Mouse (Mus musculus) forebrain, postnatal 0 days (tissue): Measurements from ENCODE around the gene Gm10134. TPM values are rescaled to one million over a fixed set of nuclear protein-coding genes. Genes with fewer than 3 reads are reported as not detected.

Experiments used
- ATAC-seq: fragments of 200-750 bp; cut with Nextera tagmentation; 2 replicates; pipeline ENCODE4 v1.8.0; 2017; ENCODE audit warnings: mild to moderate bottlenecking, moderate library complexity
- DNase-seq: peaks from one replicate; pipeline ENCODE4 v3.0.0-alpha.2; 2015
- H3K27ac ChIP-seq: fragments of 300-500 bp; sonication (generic); 2 replicates; pipeline ENCODE4 v1.5.1; 2014; ENCODE audit warnings: low read depth, mild to moderate bottlenecking, antibody characterized with exemption, low read length, moderate library complexity, mixed read lengths
- H3K27me3 ChIP-seq: fragments of 300-500 bp; sonication (generic); 2 replicates; pipeline ENCODE4 v1.6.1; 2014; ENCODE audit warnings: mild to moderate bottlenecking, low read length, mixed read lengths; ENCODE audit not compliant: insufficient read depth
- H3K36me3 ChIP-seq: fragments of 300-500 bp; sonication (generic); 2 replicates; pipeline ENCODE4 v1.6.1; 2014; ENCODE audit warnings: mild to moderate bottlenecking, moderate library complexity; ENCODE audit not compliant: insufficient read depth
- H3K4me1 ChIP-seq: fragments of 300-500 bp; sonication (generic); 2 replicates; pipeline ENCODE4 v1.6.1; 2014; ENCODE audit warnings: antibody characterized with exemption; ENCODE audit not compliant: insufficient read depth
- H3K4me2 ChIP-seq: fragments of 300-500 bp; sonication (generic); 2 replicates; pipeline ENCODE4 v1.6.1; 2014; ENCODE audit warnings: low read depth, mild to moderate bottlenecking, moderate library complexity
- H3K4me3 ChIP-seq: fragments of 300-500 bp; sonication (generic); 2 replicates; pipeline ENCODE4 v1.5.1; 2014; ENCODE audit warnings: low read depth, low read length, mixed read lengths
- H3K9ac ChIP-seq: fragments of 300-500 bp; sonication (generic); 2 replicates; pipeline ENCODE4 v1.6.1; 2014; ENCODE audit warnings: mild to moderate bottlenecking
- H3K9me3 ChIP-seq: fragments of 300-500 bp; sonication (generic); 2 replicates; pipeline ENCODE4 v1.6.1; 2016; ENCODE audit warnings: low read length
- CTCF ChIP-seq: sonication (generic); IDR thresholded peaks from 2 replicates; pipeline ENCODE4 v1.5.1; 2016; ENCODE audit warnings: antibody characterized with exemption, control low read depth, low read depth
- WGBS: fragments of 180-500 bp; shearing (Covaris S2); extraction: QIAGEN DNeasy Blood & Tissue Kit; methylation state at CpG from one replicate; pipeline ENCODE4 v1.1.7; 2014; 5-methylcytosine and 5-hydroxymethylcytosine counted together
- polyA plus RNA-seq: library from polyadenylated mRNA; unstranded; fragments of >200 nt; fragmentation: Nextera tagmentation; extraction: Ambion mirVana; gene quantifications from 2 replicates; pipeline ENCODE4 v1.2.1, GENCODE M21; 2015
- total RNA-seq: library from RNA; depleted of rRNA; stranded (reverse); fragments of >200 nt; gene quantifications from 2 replicates; pipeline ENCODE4 v1.2.3, GENCODE M21; 2014; rRNA removed

Gm10134 gene
- total RNA-seq (not detected in 2 replicates), polyA plus RNA-seq (1.8 and 2.3 TPM in 2 replicates)

GRCm38 (mm10) chr2:28505795-28506194 lies at the start of gene Gm10134:
Gene Gm10134 (plus strand): TSS chr2:28506095.
- Histone ChIP-seq H3K9ac (no peak within 1 kb of the TSS), H3K4me3 (no peak within 1 kb of the TSS), H3K4me1 (no peaks in the 10 kb centered on the region), H3K27ac (no peak within 1 kb of the TSS), H3K9me3 (no peaks in the 10 kb centered on the region), H3K36me3 (no peaks in the 10 kb centered on the region), H3K27me3 (no peaks in the 10 kb centered on the region; the same call in 1 of the 2 replicates), H3K4me2 (no peak within 1 kb of the TSS)
- ATAC-seq (no peak), DNase-seq (no peak)
- 81% methylated on average over 3 of the region's 3 CpGs for WGBS
- TF ChIP-seq CTCF = no peak

- peaks cover 14% of the 10 kb centered on the region for H3K36me3 ChIP-seq
- H3K9ac ChIP-seq = no peak overlapping the region
- H3K4me2 ChIP-seq = no peak overlapping the region
- no peak overlapping the region for H3K4me3 ChIP-seq
- ATAC-seq (no peak), DNase-seq (peak; percentile 30)
- H3K27me3 ChIP-seq = no peaks in the 10 kb centered on the region
- no peaks in the 10 kb centered on the region for H3K4me1 ChIP-seq
- no peak for TF ChIP-seq CTCF
- WGBS = 31% methylated on average over 1 of the region's 1 CpGs
- no peaks in the 10 kb centered on the region for H3K9me3 ChIP-seq
- H3K27ac ChIP-seq = no peak overlapping the region
Observed at GRCm38 (mm10) chr2:28456616-28457015, 49.3 kb upstream of the Gm10134 start.

- Histone ChIP-seq H3K4me1 (peaks cover 5% of the 10 kb centered on the region; the same call in 1 of the 2 replicates), H3K4me2 (no peak overlapping the region), H3K9ac (no peak overlapping the region), H3K4me3 (no peak overlapping the region), H3K27me3 (no peaks in the 10 kb centered on the region), H3K36me3 (no peaks in the 10 kb centered on the region), H3K9me3 (no peaks in the 10 kb centered on the region), H3K27ac (no peak overlapping the region)
- peak; percentile 68 for TF ChIP-seq CTCF
- peak; percentile 46 for DNase-seq
- ATAC-seq = no peak
- WGBS = 50% methylated on average over 3 of the region's 3 CpGs
Observed at GRCm38 (mm10) chr2:28463919-28464318, 42.0 kb upstream of the Gm10134 start.

GRCm38 (mm10) chr2:28464919-28465318 lies 41.0 kb upstream of the Gm10134 start:
- TF ChIP-seq CTCF = no peak
- Histone ChIP-seq H3K4me3 (no peak overlapping the region), H3K9ac (no peak overlapping the region), H3K27me3 (no peaks in the 10 kb centered on the region), H3K36me3 (peaks cover 9% of the 10 kb centered on the region), H3K4me1 (peaks cover 5% of the 10 kb centered on the region; the same call in 1 of the 2 replicates), H3K9me3 (no peaks in the 10 kb centered on the region), H3K27ac (no peak overlapping the region), H3K4me2 (no peak overlapping the region)
- DNase-seq = no peak
- 83% methylated on average over 9 of the region's 9 CpGs for WGBS
- ATAC-seq = no peak

- DNase-seq = peak; percentile 70
- peak within 1 kb of the TSS; percentile 39 for H3K9ac ChIP-seq
- peak within 1 kb of the TSS; percentile 51 for H3K4me2 ChIP-seq
- H3K36me3 ChIP-seq = peaks cover 19% of the 10 kb centered on the region
- no peaks in the 10 kb centered on the region for H3K9me3 ChIP-seq
- TF ChIP-seq CTCF = no peak
- peak; percentile 78 for ATAC-seq
- H3K27ac ChIP-seq = peak within 1 kb of the TSS; percentile 35; the same call in 1 of the 2 replicates
- 4% methylated on average over 25 of the region's 25 CpGs for WGBS
- H3K4me3 ChIP-seq = peak within 1 kb of the TSS; percentile 20
- no peaks in the 10 kb centered on the region for H3K27me3 ChIP-seq
- H3K4me1 ChIP-seq = peaks cover 5% of the 10 kb centered on the region; the same call in 1 of the 2 replicates
Observed at GRCm38 (mm10) chr2:28465836-28466518, 39.9 kb upstream of the Gm10134 start, which contains the start of gene 1700007K13Rik. Gene 1700007K13Rik (minus strand): TSS chr2:28466332.

DNA sequence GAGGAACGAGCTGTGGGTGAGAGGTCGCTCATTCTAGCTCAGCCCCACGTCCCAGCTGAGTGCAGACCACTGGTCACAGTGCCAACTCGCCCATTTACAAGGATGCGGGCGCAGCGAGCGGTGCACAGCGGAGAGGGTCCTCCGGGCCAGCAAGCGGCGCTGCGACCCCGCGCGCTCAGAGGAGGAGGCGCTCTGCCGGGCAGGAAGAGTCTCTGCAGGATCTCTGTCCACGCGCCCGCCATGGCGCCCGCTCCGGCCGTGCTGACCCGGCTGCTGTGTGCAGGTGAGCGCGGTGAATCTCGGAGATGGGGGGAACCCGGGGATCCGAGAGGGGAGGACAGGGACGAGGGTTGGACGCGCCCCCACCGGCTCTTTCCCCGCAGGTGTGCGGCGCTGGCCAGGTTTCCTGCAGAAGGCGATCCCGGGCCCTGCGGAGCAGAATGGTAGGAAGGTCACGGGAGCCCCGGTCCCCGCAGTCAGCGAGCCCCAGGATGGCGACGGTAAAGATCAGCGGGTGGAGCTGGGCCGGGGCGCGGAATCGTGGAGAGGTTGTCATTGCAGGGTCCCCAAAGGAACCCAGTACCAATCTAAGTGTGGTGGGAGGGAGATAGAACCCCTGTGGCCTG lies 37.9 kb upstream of the Gm10134 start, which contains the start of gene Mrps2:
Mrps2 (plus strand) TSS at position 207 of the 626 bp plus-strand sequence.
- peak; percentile 95 for TF ChIP-seq CTCF
- Histone ChIP-seq H3K36me3 (peaks cover 25% of the 10 kb centered on the region), H3K9ac (peak within 1 kb of the TSS; percentile 92), H3K4me3 (peak within 1 kb of the TSS; percentile 88), H3K27ac (0 out of 2 replicates have a peak within 1 kb of the TSS, but pooled peaks have one; percentile 40), H3K4me2 (peak within 1 kb of the TSS; percentile 78), H3K27me3 (no peaks in the 10 kb centered on the region), H3K9me3 (peaks cover 4% of the 10 kb centered on the region; the same call in 1 of the 2 replicates), H3K4me1 (peaks cover 5% of the 10 kb centered on the region; the same call in 1 of the 2 replicates)
- DNase-seq (peak; percentile 92), ATAC-seq (peak; percentile 96)
- under 1% methylated on average over 49 of the region's 52 CpGs for WGBS
